Mouse (Mus musculus): ENCODE data around the gene 9330182L06Rik.

The 9330182L06Rik gene

GRCm38 (mm10) chr5:9361982-9362661 lies 96.2 kb downstream of the 9330182L06Rik start:
- no peak for DNase-seq (ENCODE audit: low spot score in 2 of 2)

DNA sequence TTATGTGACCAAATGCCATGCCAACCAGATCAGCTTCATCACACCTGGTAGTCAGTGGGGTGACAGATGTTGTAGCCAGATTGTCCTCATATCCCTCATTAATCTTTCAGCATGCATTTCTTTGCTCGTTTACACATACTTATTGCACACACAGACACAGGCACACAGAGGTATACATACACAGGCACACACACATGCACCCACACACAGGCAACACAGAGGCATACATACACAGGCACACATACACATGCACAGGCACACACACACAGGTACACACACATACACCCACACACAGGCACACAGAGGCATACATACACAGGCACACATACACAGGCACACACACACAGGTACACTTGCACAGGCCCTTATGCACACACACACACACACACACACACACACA lies 99.0 kb downstream of the 9330182L06Rik start:
- no peak for DNase-seq (ENCODE audit: low spot score in 2 of 2)

GRCm38 (mm10) chr5:9367920-9368692 lies 102.2 kb downstream of the 9330182L06Rik start:
- DNase-seq (ENCODE audit: low spot score in 2 of 2): no peak

DNA sequence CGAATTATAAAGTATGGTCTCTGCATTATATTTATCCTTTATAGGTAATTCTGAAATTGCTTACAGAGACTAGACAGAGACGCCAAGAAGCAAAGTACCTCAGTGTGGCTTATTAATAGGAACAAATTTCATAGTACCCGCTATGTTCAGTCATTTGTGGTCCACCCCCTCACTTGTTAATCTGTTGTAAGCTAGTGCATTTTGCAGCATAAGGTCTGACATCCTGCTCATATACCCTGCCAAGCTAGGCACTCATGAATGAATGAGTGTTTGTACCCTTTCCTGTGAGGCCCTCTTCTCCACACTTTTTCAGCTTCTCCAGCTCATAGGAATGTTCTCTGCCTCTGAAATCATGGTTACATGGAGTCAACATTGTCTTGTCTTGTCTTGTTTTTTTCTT lies 105.2 kb downstream of the 9330182L06Rik start:
- DNase-seq (ENCODE audit: low spot score in 2 of 2): no peak

- no peak for DNase-seq (ENCODE audit: low spot score in 2 of 2)
These were observed 107.4 kb downstream of the 9330182L06Rik start for GRCm38 (mm10) chr5:9373341-9373740.

GRCm38 (mm10) chr5:9389968-9390367 lies 124.0 kb downstream of the 9330182L06Rik start:
- DNase-seq (ENCODE audit: low spot score in 2 of 2): no peak

DNA sequence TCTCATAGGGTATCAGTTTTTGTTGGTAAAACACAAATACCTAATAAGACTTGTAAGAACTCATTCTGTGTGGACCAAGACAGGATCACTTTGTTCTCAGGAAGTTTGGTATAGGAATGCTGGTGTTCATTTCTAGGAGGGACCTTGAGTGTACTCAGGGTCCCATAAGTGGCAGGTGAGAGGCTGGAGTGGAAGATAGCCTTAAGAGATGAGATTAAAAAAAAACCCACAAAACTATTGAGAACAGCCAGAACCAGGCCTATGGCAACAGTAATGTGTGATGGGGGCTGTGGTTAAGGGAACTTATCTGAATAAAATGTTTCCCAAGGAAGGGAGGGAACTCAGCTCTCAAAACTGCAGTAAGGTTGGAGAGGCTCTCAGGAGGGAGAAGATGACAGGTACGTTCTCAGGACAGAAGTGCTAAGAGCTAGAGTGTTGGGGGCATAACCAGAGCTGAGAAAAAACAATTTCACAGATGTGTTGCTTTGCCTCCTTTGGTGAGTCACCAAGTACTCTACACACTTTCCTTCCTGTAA lies 126.0 kb downstream of the 9330182L06Rik start:
- no peak for DNase-seq (ENCODE audit: low spot score in 2 of 2)

DNA sequence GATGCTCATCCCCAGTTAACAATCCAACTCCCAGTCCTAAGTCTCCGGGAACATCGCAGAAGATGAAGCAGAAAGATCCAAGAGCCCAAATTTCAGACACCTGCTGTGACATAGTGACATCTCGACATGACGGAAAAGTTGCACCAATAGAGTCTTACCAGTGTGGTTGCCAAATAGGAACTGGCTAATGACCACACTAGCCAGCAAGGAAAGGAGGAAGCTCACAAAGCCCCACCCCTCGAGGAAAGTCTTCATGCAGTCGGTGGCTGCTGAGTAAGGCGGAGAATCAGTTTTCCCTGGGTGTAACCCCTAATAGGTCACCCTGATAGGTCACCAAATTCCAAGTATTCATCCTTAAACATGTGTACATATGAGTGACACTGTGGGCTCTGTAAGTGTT lies 151.2 kb downstream of the 9330182L06Rik start:
- no peak for DNase-seq (ENCODE audit: low spot score in 2 of 2)

- no peak for DNase-seq (ENCODE audit: low spot score in 2 of 2)
These were observed 151.9 kb downstream of the 9330182L06Rik start for GRCm38 (mm10) chr5:9417802-9418201.

- no peak for DNase-seq (ENCODE audit: low spot score in 2 of 2)
These were observed 154.0 kb downstream of the 9330182L06Rik start for GRCm38 (mm10) chr5:9419964-9420363.

GRCm38 (mm10) chr5:9424464-9424863 lies 158.5 kb downstream of the 9330182L06Rik start:
- DNase-seq (ENCODE audit: low spot score in 2 of 2): no peak

- DNase-seq (ENCODE audit: low spot score in 2 of 2): no peak
These were observed 161.2 kb downstream of the 9330182L06Rik start for GRCm38 (mm10) chr5:9427165-9427564.

DNA sequence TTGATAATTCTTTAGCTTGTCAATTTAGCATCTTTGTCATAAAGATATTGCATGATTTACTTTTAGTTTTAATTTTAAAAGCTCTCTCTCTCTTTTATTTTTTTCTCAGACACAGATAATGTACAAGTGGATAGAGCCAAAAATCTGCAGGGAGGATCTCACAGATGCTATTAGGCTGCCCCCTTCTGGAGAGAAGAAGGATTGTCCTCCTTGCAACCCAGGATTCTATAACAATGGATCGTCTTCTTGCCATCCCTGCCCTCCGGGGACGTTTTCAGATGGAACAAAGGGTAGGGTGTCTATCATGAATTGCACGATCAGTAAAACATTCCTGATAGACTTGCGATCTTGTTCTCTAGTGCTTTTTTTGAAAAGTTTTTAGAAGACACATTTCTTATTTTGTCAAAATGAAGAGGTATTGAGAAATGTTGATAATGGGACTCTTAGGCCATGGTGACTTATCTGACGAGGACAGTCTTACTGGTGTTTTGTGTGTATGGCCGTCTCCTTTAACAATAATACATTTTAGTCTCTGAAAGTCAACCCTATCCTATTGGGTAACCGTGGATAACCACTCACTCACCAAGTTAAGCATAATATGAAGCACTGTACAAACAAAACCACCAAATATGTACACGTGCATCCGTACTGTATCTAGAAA lies 161.8 kb downstream of the 9330182L06Rik start:
- peak in 1 of 2 experiments; percentile 17 for DNase-seq (ENCODE audit: low spot score in 2 of 2)

DNA sequence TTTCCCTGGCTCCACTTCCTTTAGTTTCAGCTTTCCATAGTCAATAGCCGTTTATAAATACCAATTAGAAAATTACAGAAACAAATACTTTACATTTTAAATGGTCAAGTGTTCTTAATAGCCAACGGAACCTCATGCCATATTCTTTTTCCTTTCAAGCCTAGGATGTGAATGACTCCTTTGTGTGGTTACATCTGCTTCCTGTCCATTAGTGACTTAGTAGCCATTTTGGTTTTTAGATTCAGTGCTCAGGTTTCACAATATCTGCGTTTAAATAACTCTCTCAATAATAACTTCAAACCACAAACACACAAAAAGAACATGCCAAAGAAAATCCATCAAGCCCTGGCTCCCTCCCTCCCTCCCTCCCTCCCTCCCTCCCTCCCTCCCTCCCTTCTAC lies 162.8 kb downstream of the 9330182L06Rik start:
- no peak for DNase-seq (ENCODE audit: low spot score in 2 of 2)

DNA sequence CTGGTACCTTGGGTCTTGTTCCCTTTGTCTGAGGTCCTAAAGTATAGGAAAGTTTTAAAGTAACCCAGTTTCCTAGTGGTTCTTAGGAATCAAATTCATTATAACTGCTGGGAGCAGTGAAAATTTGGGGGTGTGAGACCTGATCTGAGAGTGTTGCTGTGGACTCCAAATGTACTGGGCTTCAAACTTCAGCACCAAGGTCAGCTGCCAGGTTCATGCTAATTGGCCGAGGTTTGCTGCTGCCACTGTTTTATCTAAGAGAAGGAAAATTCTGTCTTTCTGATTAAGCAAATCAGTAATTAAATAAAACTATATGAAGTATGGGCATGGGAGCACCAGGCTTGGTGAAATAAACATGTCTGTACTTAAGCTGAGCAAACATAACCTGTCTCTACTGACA lies 180.2 kb downstream of the 9330182L06Rik start:
- DNase-seq (ENCODE audit: low spot score in 2 of 2): peak in 1 of 2 experiments; percentile 16

GRCm38 (mm10) chr5:9448931-9449330 lies 183.0 kb downstream of the 9330182L06Rik start:
- no peak for DNase-seq (ENCODE audit: low spot score in 2 of 2)

DNA sequence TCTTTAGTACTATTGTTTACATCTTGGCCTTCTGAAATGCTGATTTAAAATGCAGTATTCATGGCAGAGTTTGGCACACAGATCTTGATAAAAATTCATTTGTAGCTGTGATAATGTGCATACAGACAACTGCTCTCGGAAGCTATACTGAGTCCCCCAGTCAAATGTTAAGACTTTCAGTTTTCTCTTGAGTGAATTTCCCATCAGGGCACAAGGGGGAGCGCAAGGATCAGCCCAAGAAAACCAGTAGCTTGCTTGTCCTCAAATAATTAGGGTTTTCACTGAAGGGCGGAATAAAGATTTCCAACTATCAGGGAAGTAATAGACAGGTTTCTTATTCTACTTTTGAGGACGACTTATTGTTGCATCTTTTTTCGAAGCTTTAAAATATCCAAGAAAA lies 183.7 kb downstream of the 9330182L06Rik start:
- no peak for DNase-seq (ENCODE audit: low spot score in 2 of 2)

DNA sequence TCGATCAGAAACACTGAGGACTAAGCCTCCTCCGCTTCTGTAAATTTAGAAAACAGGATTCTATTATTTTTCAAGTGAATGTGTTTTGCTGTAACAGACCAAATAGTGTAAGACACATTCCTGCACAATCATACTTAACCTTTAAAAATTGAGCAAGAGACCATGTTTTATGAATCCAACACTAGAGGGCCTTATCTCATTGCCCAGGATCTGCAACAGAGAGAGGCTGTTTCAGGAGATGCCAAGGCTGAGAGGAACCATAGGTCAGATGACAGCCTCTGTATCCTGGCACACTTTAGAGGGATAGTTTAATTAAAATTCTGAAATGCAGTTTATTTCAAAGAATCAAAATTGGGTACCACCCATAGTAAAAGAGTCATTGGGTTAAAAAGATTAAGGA lies 187.4 kb downstream of the 9330182L06Rik start:
- DNase-seq (ENCODE audit: low spot score in 2 of 2): no peak

GRCm38 (mm10) chr5:9477587-9477986 lies 211.7 kb downstream of the 9330182L06Rik start:
- no peak for DNase-seq (ENCODE audit: low spot score in 2 of 2)

GRCm38 (mm10) chr5:9495456-9495855 lies 229.5 kb downstream of the 9330182L06Rik start:
- no peak for DNase-seq (ENCODE audit: low spot score in 2 of 2)

DNA sequence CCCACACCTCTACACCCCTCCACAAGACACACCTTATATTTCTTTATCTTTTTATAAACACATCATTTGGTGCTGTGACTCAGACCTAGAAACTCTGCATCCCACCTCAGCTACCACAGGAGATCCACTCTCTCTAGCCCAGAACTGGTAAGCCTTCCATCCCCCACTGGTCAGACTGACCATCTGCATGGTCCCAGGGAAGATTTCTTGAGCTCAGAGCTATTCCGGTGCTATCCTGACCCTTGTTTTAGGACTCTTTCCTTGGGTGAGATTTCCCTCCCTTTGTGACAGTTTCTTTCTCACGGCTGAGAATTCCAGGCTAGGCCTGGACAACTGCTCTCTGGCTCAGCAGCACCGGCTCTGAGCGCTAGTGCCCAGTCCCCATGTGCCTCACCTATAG lies 231.3 kb downstream of the 9330182L06Rik start:
- DNase-seq (ENCODE audit: low spot score in 2 of 2): no peak

GRCm38 (mm10) chr5:9511027-9511426 lies 245.1 kb downstream of the 9330182L06Rik start:
- DNase-seq (ENCODE audit: low spot score in 2 of 2): no peak

All from spleen, postnatal 10 days (tissue).